In the genomic region with DNA sequence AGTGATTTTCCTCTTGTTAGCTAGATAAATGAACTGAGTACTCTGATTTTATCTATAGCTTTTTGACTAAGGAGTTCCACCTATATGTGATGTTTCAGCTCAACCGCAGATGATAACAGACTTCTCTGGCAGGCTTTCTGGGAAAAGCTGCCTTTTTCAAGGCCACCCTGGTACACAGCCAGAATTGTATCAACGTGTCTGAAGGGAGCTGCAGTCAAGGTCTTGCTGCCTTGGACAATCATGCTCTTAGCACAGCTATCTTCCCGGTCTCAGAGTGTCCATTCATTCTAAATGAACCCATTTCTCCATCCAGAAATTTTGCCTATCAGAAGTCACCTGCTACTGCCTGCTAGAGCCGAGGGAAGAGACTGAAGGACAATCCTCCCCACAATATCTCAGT, we compare ENCODE assay signal across 14 mouse cellular contexts. TPM values are rescaled to one million over a fixed set of nuclear protein-coding genes. Genes with fewer than 3 reads are reported as not detected.
DNase-seq lines count a peak whose midpoint lies in the region; ATAC-seq and TF ChIP-seq lines count a peak whose summit lies in the region.
"Had no signal": no experiment of that assay in that cellular context is flagged by ENCODE, and none has a peak within 500 bp of the region (broad histone marks: within the 10 kb centered on the region; RNA-seq: fewer than 3 reads in every experiment).

No protein-coding gene starts in this region.

- no peak for DNase-seq in heart, embryonic 10.5 days (ENCODE audit: low spot score)
- no peak for DNase-seq in MEL (ENCODE audit: low read depth, low spot score)
- DNase-seq in adrenal gland, adult 8-10 months: peak; percentile 75
- DNase-seq in right cerebral cortex, adult 2 months (ENCODE audit: low spot score in 2 of 2): no peak
- no peak for DNase-seq in midbrain, embryonic 14.5 days
- DNase-seq: layer of hippocampus, adult 9-11 months; thymus, postnatal 4 days had no signal

- no peaks in the 10 kb centered on the region for H3K79me2 ChIP-seq in MEL (ENCODE audit: control insufficient read depth, insufficient read depth, low read length, poor library complexity)

- no peaks in the 10 kb centered on the region for H3K27me3 ChIP-seq in heart, embryonic 10.5 days (ENCODE audit: insufficient read depth, poor library complexity, severe bottlenecking)
- H3K27me3 ChIP-seq in heart, embryonic 11.5 days (ENCODE audit: control insufficient read depth, insufficient read depth, low read length): no peaks in the 10 kb centered on the region
- H3K27me3 ChIP-seq in hindbrain, embryonic 16.5 days (replicated peaks; ENCODE audit: control insufficient read depth, insufficient read depth, low read length): no peaks in the 10 kb centered on the region
- H3K27me3 ChIP-seq in hindbrain, embryonic 12.5 days: no peaks in the 10 kb centered on the region
- H3K27me3 ChIP-seq in MEL (ENCODE audit: control insufficient read depth in 1 of 2, insufficient read depth in 2 of 2, low read length in 2 of 2): no peaks in the 10 kb centered on the region
- H3K27me3 ChIP-seq in midbrain, embryonic 14.5 days (ENCODE audit: control insufficient read depth, insufficient read depth, low read length): no peaks in the 10 kb centered on the region
- H3K27me3 ChIP-seq: midbrain, embryonic 13.5 days; stomach, embryonic 15.5 days had no signal

- H3K27ac ChIP-seq in heart, embryonic 10.5 days: 0 out of 2 replicates have a peak overlapping the region, but pooled peaks have one; percentile 29
- H3K27ac ChIP-seq in heart, embryonic 11.5 days (ENCODE audit: low read depth, low read length): no peak overlapping the region
- no peak overlapping the region for H3K27ac ChIP-seq in hindbrain, embryonic 16.5 days (ENCODE audit: low read depth, low read length)
- H3K27ac ChIP-seq in hindbrain, embryonic 12.5 days: no peak overlapping the region
- no peak overlapping the region for H3K27ac ChIP-seq in MEL (ENCODE audit: control insufficient read depth, low read depth, low read length)
- H3K27ac ChIP-seq in midbrain, embryonic 14.5 days (replicated peaks; ENCODE audit: low read depth, low read length): no peak overlapping the region
- H3K27ac ChIP-seq: macrophage; midbrain, embryonic 13.5 days; stomach, embryonic 15.5 days had no signal

- H3K36me3 ChIP-seq in heart, embryonic 10.5 days: no peaks in the 10 kb centered on the region
- no peaks in the 10 kb centered on the region for H3K36me3 ChIP-seq in heart, embryonic 11.5 days (ENCODE audit: control insufficient read depth, insufficient read depth, low read length)
- no peaks in the 10 kb centered on the region for H3K36me3 ChIP-seq in hindbrain, embryonic 16.5 days (ENCODE audit: control insufficient read depth, insufficient read depth, low read length)
- no peaks in the 10 kb centered on the region for H3K36me3 ChIP-seq in hindbrain, embryonic 12.5 days
- peaks cover 0 to 24% of the 10 kb centered on the region in 2 experiments; a peak in 2 of 4 replicates for H3K36me3 ChIP-seq in MEL (ENCODE audit: control insufficient read depth in 1 of 2, insufficient read depth in 2 of 2, low read length in 2 of 2)
- no peaks in the 10 kb centered on the region for H3K36me3 ChIP-seq in midbrain, embryonic 14.5 days (ENCODE audit: control insufficient read depth, insufficient read depth, low read length)
- H3K36me3 ChIP-seq: midbrain, embryonic 13.5 days; stomach, embryonic 15.5 days had no signal

- no peak for TF ChIP-seq RAD21 in MEL (IDR thresholded peaks at IDR 0.05; ENCODE audit: low read depth, low read length)

- H3K4me2 ChIP-seq in heart, embryonic 11.5 days: no peak overlapping the region
- H3K4me2 ChIP-seq in hindbrain, embryonic 16.5 days (ENCODE audit: low read length): no peak overlapping the region
- no peak overlapping the region for H3K4me2 ChIP-seq in hindbrain, embryonic 12.5 days (replicated peaks)
- H3K4me2 ChIP-seq in midbrain, embryonic 14.5 days (ENCODE audit: low read length): no peak overlapping the region
- H3K4me2 ChIP-seq: midbrain, embryonic 13.5 days; stomach, embryonic 15.5 days had no signal

- no peak for TF ChIP-seq EP300 in MEL (IDR thresholded peaks at IDR 0.05; ENCODE audit: low read depth in 1 of 2, low read length in 2 of 2)

- no peak overlapping the region for H3K9ac ChIP-seq in heart, embryonic 11.5 days (ENCODE audit: low read depth, low read length)
- H3K9ac ChIP-seq in hindbrain, embryonic 16.5 days (ENCODE audit: low read depth, low read length): no peak overlapping the region
- no peak overlapping the region for H3K9ac ChIP-seq in hindbrain, embryonic 12.5 days
- H3K9ac ChIP-seq in MEL (ENCODE audit: control insufficient read depth, low read depth, low read length, poor library complexity, severe bottlenecking): no peak overlapping the region
- H3K9ac ChIP-seq in midbrain, embryonic 14.5 days (replicated peaks; ENCODE audit: low read length): no peak overlapping the region
- H3K9ac ChIP-seq: midbrain, embryonic 13.5 days; stomach, embryonic 15.5 days had no signal

- no peak overlapping the region for H3K4me3 ChIP-seq in heart, embryonic 10.5 days
- no peak overlapping the region for H3K4me3 ChIP-seq in heart, embryonic 11.5 days (ENCODE audit: low read depth, low read length)
- no peak overlapping the region for H3K4me3 ChIP-seq in hindbrain, embryonic 16.5 days (ENCODE audit: low read length)
- H3K4me3 ChIP-seq in hindbrain, embryonic 12.5 days: no peak overlapping the region
- no peak overlapping the region for H3K4me3 ChIP-seq in MEL (ENCODE audit: control insufficient read depth in 1 of 2, insufficient read depth in 1 of 2, low read depth in 2 of 2, low read length in 2 of 2)
- no peak overlapping the region for H3K4me3 ChIP-seq in midbrain, embryonic 14.5 days (replicated peaks; ENCODE audit: low read depth, low read length)
- H3K4me3 ChIP-seq: midbrain, embryonic 13.5 days; stomach, embryonic 15.5 days had no signal

- H3K4me1 ChIP-seq in heart, embryonic 10.5 days: peaks cover 12% of the 10 kb centered on the region; the same call in 1 of the 2 replicates
- peaks cover 13% of the 10 kb centered on the region; the same call in 1 of the 2 replicates for H3K4me1 ChIP-seq in heart, embryonic 11.5 days (ENCODE audit: control insufficient read depth, insufficient read depth, low read length)
- no peaks in the 10 kb centered on the region for H3K4me1 ChIP-seq in hindbrain, embryonic 16.5 days (ENCODE audit: control insufficient read depth, insufficient read depth, low read depth, low read length)
- H3K4me1 ChIP-seq in hindbrain, embryonic 12.5 days: no peaks in the 10 kb centered on the region
- peaks cover 10 to 14% of the 10 kb centered on the region in 2 experiments; a peak in 3 of 4 replicates for H3K4me1 ChIP-seq in MEL (ENCODE audit: control insufficient read depth in 1 of 2, insufficient read depth in 2 of 2, low read length in 2 of 2)
- H3K4me1 ChIP-seq in midbrain, embryonic 14.5 days (ENCODE audit: control insufficient read depth, insufficient read depth, low read length): 0 out of 2 replicates have a peak, but pooled peaks cover 4% of the 10 kb centered on the region

- TF ChIP-seq POLR2A in MEL (IDR thresholded peaks at IDR 0.05; ENCODE audit: control insufficient read depth in 1 of 2, insufficient read depth in 1 of 2, low read depth in 1 of 2, low read length in 2 of 2, poor library complexity in 1 of 2): no peak

- H3K9me3 ChIP-seq in heart, embryonic 10.5 days: no peaks in the 10 kb centered on the region
- H3K9me3 ChIP-seq in heart, embryonic 11.5 days (replicated peaks; ENCODE audit: control insufficient read depth, low read length): no peaks in the 10 kb centered on the region
- H3K9me3 ChIP-seq in hindbrain, embryonic 16.5 days (ENCODE audit: control insufficient read depth, low read length): no peaks in the 10 kb centered on the region
- no peaks in the 10 kb centered on the region for H3K9me3 ChIP-seq in hindbrain, embryonic 12.5 days (replicated peaks)
- H3K9me3 ChIP-seq in MEL (replicated peaks; ENCODE audit: insufficient read depth, low read length): no peaks in the 10 kb centered on the region
- H3K9me3 ChIP-seq in midbrain, embryonic 14.5 days (ENCODE audit: control insufficient read depth, low read length): no peaks in the 10 kb centered on the region
- H3K9me3 ChIP-seq: midbrain, embryonic 13.5 days; stomach, embryonic 15.5 days had no signal

- 69% methylated on average over 4 of the region's 4 CpGs for WGBS in heart, embryonic 10.5 days
- WGBS in heart, embryonic 11.5 days (ENCODE audit: insufficient replicate concordance): 61% methylated on average over 4 of the region's 4 CpGs
- 58% methylated on average over 4 of the region's 4 CpGs for WGBS in hindbrain, embryonic 16.5 days
- WGBS in hindbrain, embryonic 12.5 days: 76% methylated on average over 4 of the region's 4 CpGs
- 76% methylated on average over 4 of the region's 4 CpGs for WGBS in midbrain, embryonic 14.5 days

- TF ChIP-seq CTCF in MEL (IDR thresholded peaks at IDR 0.05 in 2 of 3, conservative IDR thresholded peaks at IDR 0.05 in 1 of 3; ENCODE audit: control insufficient read depth in 1 of 3, insufficient read depth in 1 of 3, low read depth in 2 of 3, low read length in 3 of 3, poor library complexity in 1 of 3, severe bottlenecking in 1 of 3): no peak

- ATAC-seq in heart, embryonic 11.5 days (replicated peaks; ENCODE audit: insufficient number of reproducible peaks, low FRiP score, low TSS enrichment): no peak
- 0 out of 2 replicates have a peak, but pooled peaks have one; percentile 25 for ATAC-seq in hindbrain, embryonic 16.5 days
- no peak for ATAC-seq in hindbrain, embryonic 12.5 days (ENCODE audit: low FRiP score)
- ATAC-seq in midbrain, embryonic 14.5 days (ENCODE audit: low FRiP score, low TSS enrichment): no peak

RNA-seq across cellular contexts. Expression of gene Trdmt1, which starts 16.9 kb away (rescaled TPM):
- polyA plus RNA-seq in heart, embryonic 10.5 days (2016; fragmentation: Nextera tagmentation; extraction: Ambion mirVana): 8.7 and 10.4 TPM in 2 replicates
- 8.2 and 9.0 TPM in 2 replicates for polyA plus RNA-seq in heart, embryonic 11.5 days (2014; fragmentation: Nextera tagmentation; extraction: Ambion mirVana)
- 6.7 and 8.6 TPM in 2 replicates for polyA plus RNA-seq in hindbrain, embryonic 16.5 days (2015; fragmentation: Nextera tagmentation; extraction: Ambion mirVana)
- 6.4 and 7.9 TPM in 2 replicates for polyA plus RNA-seq in hindbrain, embryonic 12.5 days (2016; fragmentation: Nextera tagmentation; extraction: Ambion mirVana)
- 9.2 and 11.6 TPM in 2 replicates for total RNA-seq in MEL (2012; rRNA removed)
- polyA plus RNA-seq in MEL (2012; ENCODE audit: insufficient read depth in 1 of 2, insufficient read length in 2 of 2, low read depth in 1 of 2, low replicate concordance in 2 of 2, missing spikeins in 1 of 2): 1 to 10 TPM in 1 of 2 experiments, not detected in 1; 8.6 TPM
- total RNA-seq in adrenal gland, adult 8-10 months (2022): 1 to 10 TPM; 3.6 to 8.0 (median 5.1) TPM
- 8.6 and 8.9 TPM in 2 replicates for polyA plus RNA-seq in midbrain, embryonic 14.5 days (2014; fragmentation: Nextera tagmentation; extraction: Ambion mirVana)

RNA-seq across cellular contexts. Expression of gene Cubn, which starts 35.9 kb away (rescaled TPM):
- polyA plus RNA-seq in heart, embryonic 10.5 days (2016; fragmentation: Nextera tagmentation; extraction: Ambion mirVana): 0.32 and 0.34 TPM in 2 replicates
- polyA plus RNA-seq in heart, embryonic 11.5 days (2014; fragmentation: Nextera tagmentation; extraction: Ambion mirVana): 0.29 and 0.44 TPM in 2 replicates
- 0.40 and 0.49 TPM in 2 replicates for polyA plus RNA-seq in hindbrain, embryonic 16.5 days (2015; fragmentation: Nextera tagmentation; extraction: Ambion mirVana)
- 0.29 and 0.32 TPM in 2 replicates for polyA plus RNA-seq in hindbrain, embryonic 12.5 days (2016; fragmentation: Nextera tagmentation; extraction: Ambion mirVana)
- not detected in 2 replicates for total RNA-seq in MEL (2012; rRNA removed)
- polyA plus RNA-seq in MEL (2012; ENCODE audit: insufficient read depth in 1 of 2, insufficient read length in 2 of 2, low read depth in 1 of 2, low replicate concordance in 2 of 2, missing spikeins in 1 of 2): under 1 TPM in 1 of 2 experiments, not detected in 1; 0.03 TPM
- total RNA-seq in adrenal gland, adult 8-10 months (2022): under 1 TPM; 0.17 to 0.37 (median 0.21) TPM
- 0.54 and 0.67 TPM in 2 replicates for polyA plus RNA-seq in midbrain, embryonic 14.5 days (2014; fragmentation: Nextera tagmentation; extraction: Ambion mirVana)
- total RNA-seq: liver, adult 2 months had no signal
- polyA plus RNA-seq: liver, adult 2 months; macrophage had no signal

RNA-seq across cellular contexts. Expression of gene Vim, which starts 46.2 kb away (rescaled TPM):
- polyA plus RNA-seq in heart, embryonic 10.5 days (2016; fragmentation: Nextera tagmentation; extraction: Ambion mirVana): 590 and 679 TPM in 2 replicates
- 867 and 947 TPM in 2 replicates for polyA plus RNA-seq in heart, embryonic 11.5 days (2014; fragmentation: Nextera tagmentation; extraction: Ambion mirVana)
- polyA plus RNA-seq in hindbrain, embryonic 16.5 days (2015; fragmentation: Nextera tagmentation; extraction: Ambion mirVana): 374 and 458 TPM in 2 replicates
- polyA plus RNA-seq in hindbrain, embryonic 12.5 days (2016; fragmentation: Nextera tagmentation; extraction: Ambion mirVana): 1,011 and 1,056 TPM in 2 replicates
- total RNA-seq in MEL (2012; rRNA removed): 58.0 and 188 TPM in 2 replicates
- polyA plus RNA-seq in MEL (2012; ENCODE audit: insufficient read depth in 1 of 2, insufficient read length in 2 of 2, low read depth in 1 of 2, low replicate concordance in 2 of 2, missing spikeins in 1 of 2): 100 to 1,000 TPM; 257 to 580 TPM
- total RNA-seq in adrenal gland, adult 8-10 months (2022): 100 to 1,000 TPM; 106 to 291 (median 155) TPM
- 432 and 607 TPM in 2 replicates for polyA plus RNA-seq in midbrain, embryonic 14.5 days (2014; fragmentation: Nextera tagmentation; extraction: Ambion mirVana)
